Mouse (Mus musculus) heart, postnatal 4 days (tissue): ENCODE results near the gene Ccdc8. TPM values are rescaled to one million over a fixed set of nuclear protein-coding genes. Genes with fewer than 3 reads are reported as not detected.

Experiments used
- total RNA-seq, 2 experiments: library from RNA; stranded (reverse); gene quantifications; 2 replicates each; pipeline ENCODE4 v1.2.3; 2021

Gene Ccdc8
- total RNA-seq, 2 experiments from 2014 or later, result 22.0 to 24.5 TPM

Other genes starting within 250 kb of the Ccdc8 start
- 10 to 100 TPM; 28.4 to 28.7 TPM for gene Slc1a5, start 211.4 kb upstream of the Ccdc8 start, total RNA-seq
- gene Strn4, start 176.8 kb upstream of the Ccdc8 start, total RNA-seq, result 10 to 100 TPM; 87.0 to 99.9 TPM
- gene Fkrp, start 176.0 kb upstream of the Ccdc8 start, total RNA-seq, result 10 to 100 TPM; 45.0 to 49.2 TPM
- 10 to 100 TPM; 23.0 to 23.4 TPM for gene Prkd2, start 149.8 kb upstream of the Ccdc8 start, total RNA-seq
- 10 to 100 TPM; 45.2 to 48.6 TPM for gene Dact3, start 117.4 kb upstream of the Ccdc8 start, total RNA-seq
- 1 to 10 TPM; 1.4 to 1.8 TPM for gene Gng8, start 100.9 kb upstream of the Ccdc8 start, total RNA-seq
- gene Ptgir, start 86.2 kb upstream of the Ccdc8 start, total RNA-seq, result 1 to 10 TPM; 1.9 to 2.7 TPM
- gene Calm3, start 68.6 kb upstream of the Ccdc8 start, total RNA-seq, result 100 to 1,000 TPM; 309 to 310 TPM
- 1 to 10 TPM; 6.3 to 7.3 TPM for gene Pnmal2, start 48.0 kb upstream of the Ccdc8 start, total RNA-seq
- not detected for gene Pnmal1, start 33.0 kb upstream of the Ccdc8 start, total RNA-seq
- gene Gm42372, start 9.6 kb upstream of the Ccdc8 start, total RNA-seq, result under 1 TPM in 1 of 2 experiments, not detected in 1; 0.05 TPM
- gene Ppp5c, start 35.2 kb downstream of the Ccdc8 start, total RNA-seq, result 100 to 1,000 TPM; 109 TPM
- gene Hif3a, start 69.7 kb downstream of the Ccdc8 start, total RNA-seq, result 1 to 10 TPM; 3.1 to 3.8 TPM
- under 1 TPM; 0.10 to 0.20 TPM for gene Psg16, start 81.3 kb downstream of the Ccdc8 start, total RNA-seq
- not detected for gene Ceacam3, start 157.6 kb downstream of the Ccdc8 start, total RNA-seq
- not detected for gene Psg29, start 210.8 kb downstream of the Ccdc8 start, total RNA-seq